Mouse (Mus musculus) cerebellum, postnatal 4 days (tissue): ENCODE measurements around the gene 4930415O20Rik.

ENCODE experiments used
- DNase-seq, 2 experiments: peaks; one replicate each; pipeline ENCODE4 v3.0.0; 2022; ENCODE audit warnings: low spot score in 2 of 2, mixed read lengths in 1 of 2

4930415O20Rik gene

GRCm38 (mm10) chr15:98570873-98571538 lies at the start of gene 4930415O20Rik, which contains the start of gene Ccnt1:
Gene 4930415O20Rik (plus strand): TSS chr15:98571004.
Gene Ccnt1 (minus strand): TSS chr15:98570923.
- DNase-seq = no peak

- DNase-seq = no peak
Measured at GRCm38 (mm10) chr15:98521245-98521644, 49.6 kb upstream of the 4930415O20Rik start.

DNA sequence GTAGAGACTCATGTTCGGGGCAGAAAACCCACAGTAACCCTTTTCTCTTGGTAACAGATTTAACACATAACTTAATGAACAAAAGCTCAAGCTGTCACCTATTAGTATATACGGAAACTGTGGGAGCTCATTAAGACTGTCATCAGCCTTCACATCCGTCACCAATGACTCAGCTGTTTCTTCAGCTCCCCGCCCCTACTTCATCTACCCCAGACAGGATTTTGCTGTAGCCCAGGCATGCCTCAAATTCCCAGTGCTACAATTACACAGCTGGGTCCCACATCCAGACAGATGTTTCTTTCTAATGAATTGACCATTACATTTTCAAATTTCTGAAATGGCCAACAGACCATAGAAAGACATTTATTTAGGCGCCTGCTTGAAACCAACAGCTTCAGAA lies 44.7 kb upstream of the 4930415O20Rik start:
- DNase-seq = no peak

GRCm38 (mm10) chr15:98527056-98527771 lies 43.6 kb upstream of the 4930415O20Rik start:
- no peak for DNase-seq

DNA sequence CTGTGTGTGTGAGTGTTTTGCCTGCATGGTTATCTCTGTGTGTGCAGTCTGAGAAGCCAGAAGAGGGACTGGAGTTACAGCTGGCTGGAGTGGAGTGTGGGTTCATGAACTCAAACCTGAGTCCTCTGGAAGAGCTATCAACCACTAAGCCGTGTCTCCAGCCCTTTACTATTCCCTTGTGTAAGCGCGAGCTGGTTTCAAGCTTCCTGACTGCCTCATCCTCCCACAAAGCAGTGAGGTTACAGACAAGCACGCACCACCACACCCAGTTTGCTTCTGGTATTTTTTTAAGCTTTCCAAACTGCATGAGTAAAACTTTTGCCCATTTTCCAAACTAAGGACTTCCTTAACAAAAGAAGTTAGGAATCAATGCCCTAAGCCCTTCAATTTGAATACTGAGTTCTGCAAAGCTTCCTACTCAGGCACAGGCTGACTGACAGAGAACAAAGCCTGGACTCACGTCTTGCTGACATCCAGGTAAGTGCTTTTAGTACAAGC lies 42.7 kb upstream of the 4930415O20Rik start:
- no peak for DNase-seq

DNA sequence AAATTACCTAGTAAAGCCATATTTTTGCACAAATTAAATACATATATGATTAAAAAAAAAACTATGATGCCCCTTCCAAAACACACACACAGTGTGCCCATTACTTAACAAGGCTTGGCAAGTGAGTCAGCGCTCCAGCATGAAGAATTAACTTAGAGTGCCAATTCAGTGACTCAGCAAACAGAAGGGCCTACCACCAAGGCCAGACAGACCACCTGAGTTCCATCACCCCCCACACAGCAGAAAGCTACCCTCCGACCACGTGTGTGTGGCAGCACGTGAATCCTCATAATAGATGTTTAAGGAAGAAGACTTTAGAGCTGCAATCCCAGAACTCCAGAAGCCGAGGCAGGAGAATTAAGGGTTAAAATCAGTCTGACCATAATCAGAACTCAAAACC lies 38.5 kb upstream of the 4930415O20Rik start:
- DNase-seq = no peak

GRCm38 (mm10) chr15:98533035-98533531 lies 37.7 kb upstream of the 4930415O20Rik start:
- DNase-seq = no peak

DNA sequence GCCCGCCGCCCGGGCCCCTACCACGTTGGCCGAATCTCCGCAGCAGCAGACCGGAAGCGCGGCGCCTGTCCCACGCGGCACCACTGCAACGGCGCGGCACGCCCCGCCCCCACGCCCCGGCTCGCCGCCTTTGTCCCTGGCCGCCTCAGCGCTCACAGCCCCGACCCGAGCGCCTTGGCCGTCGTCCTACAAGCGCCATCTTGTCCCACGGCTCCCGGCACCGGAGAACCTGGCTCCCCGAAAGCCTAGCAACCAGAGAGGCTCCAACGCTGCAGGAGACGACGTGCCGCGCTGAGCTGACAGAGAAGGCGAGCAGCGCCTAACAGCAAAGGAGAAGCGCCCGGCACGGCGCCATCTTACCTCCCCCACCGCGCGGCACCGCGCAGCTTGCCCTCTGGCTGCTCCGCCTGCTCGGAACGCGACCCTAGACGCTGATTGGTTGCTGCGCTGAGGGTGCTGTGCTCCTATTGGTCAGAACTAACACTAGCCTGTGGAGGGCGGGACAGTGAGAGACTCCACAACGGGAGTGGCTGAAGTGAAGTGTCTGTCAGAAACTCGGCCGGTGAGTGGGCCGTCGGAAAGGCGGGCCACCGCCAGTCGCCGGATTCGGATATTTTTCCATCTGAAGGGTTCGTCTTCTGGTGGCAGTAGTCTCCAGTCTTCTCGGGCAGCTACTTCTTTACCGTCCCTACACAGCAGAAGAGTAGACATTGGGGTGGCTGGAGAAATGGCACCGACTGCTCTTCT lies 36.8 kb upstream of the 4930415O20Rik start, which contains the start of gene Kansl2:
Gene Kansl2 (minus strand): TSS at position 384 of the 747 bp plus-strand sequence.
- peak; percentile 97 to 98 for DNase-seq

- no peak for DNase-seq
Measured at GRCm38 (mm10) chr15:98535921-98536320, 34.9 kb upstream of the 4930415O20Rik start.

- DNase-seq = no peak
Measured at GRCm38 (mm10) chr15:98536828-98537510, 33.8 kb upstream of the 4930415O20Rik start.

DNA sequence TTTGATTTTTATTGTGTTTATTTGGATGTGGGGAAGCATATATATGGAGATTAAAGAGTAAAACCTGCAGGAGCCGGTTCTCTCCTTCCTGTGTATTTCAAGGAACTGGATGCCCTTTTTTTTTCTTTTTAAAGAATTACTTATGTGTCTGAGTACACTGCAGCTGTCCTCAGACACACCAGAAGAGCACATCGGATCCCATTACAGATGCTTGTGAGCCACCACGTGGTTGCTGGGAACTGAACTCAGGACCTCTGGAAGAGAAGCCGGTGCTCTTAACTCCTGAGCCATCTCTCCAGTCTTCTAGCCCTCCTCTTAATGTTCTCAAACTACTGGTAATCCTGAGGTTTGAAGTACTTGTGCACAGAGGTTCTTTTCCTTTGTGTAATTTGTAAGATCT lies 32.9 kb upstream of the 4930415O20Rik start:
- DNase-seq = no peak

DNA sequence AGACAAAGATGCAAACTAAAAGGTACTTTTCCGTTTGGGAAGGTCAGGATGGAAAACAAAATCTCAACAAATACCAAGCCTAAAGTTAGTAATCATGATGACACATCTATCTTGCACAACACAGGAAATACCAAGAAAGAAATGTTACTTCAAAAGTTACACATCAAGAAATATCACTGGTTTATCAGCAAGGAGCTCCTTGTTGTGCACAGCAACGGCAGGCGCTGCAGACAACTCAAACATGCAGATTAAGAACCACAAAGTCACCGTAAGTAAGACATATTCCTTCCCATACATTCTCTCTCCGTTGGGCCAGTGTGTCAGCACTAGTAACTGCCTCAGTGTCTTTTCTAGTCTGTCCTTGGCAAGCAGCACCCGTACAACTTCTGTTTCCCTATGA lies 29.7 kb upstream of the 4930415O20Rik start:
- no peak for DNase-seq

DNA sequence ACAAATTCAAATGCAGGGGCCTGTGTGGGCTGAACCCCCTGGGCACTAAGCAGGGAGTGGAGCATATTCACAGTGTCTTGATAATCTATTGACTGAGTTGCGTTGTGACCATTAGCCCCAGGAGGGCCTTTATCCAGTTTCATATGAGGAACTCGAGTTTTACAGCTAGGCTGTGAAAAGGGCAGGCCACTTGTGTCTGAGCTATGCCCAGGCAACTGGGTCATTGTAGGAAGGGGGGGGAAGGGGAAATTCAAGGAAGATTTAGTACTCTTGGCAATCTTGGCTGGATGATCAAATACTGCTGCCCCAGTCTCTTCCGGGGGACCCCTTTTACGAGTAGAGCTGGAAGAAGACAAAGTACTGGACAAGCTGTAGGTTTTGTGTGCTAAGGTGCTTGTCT lies 27.5 kb upstream of the 4930415O20Rik start:
- no peak for DNase-seq

- DNase-seq = no peak
Measured at GRCm38 (mm10) chr15:98545151-98545550, 25.7 kb upstream of the 4930415O20Rik start.

- no peak for DNase-seq
Measured at GRCm38 (mm10) chr15:98546843-98547242, 24.0 kb upstream of the 4930415O20Rik start.

- no peak for DNase-seq
Measured at GRCm38 (mm10) chr15:98552758-98553157, 18.0 kb upstream of the 4930415O20Rik start.

GRCm38 (mm10) chr15:98555881-98556280 lies 14.9 kb upstream of the 4930415O20Rik start:
- no peak for DNase-seq

GRCm38 (mm10) chr15:98557186-98557585 lies 13.6 kb upstream of the 4930415O20Rik start:
- DNase-seq = no peak

- DNase-seq = no peak
Measured at GRCm38 (mm10) chr15:98566973-98567277, 3.9 kb upstream of the 4930415O20Rik start.

- peak; percentile 99 for DNase-seq
Measured at GRCm38 (mm10) chr15:98567278-98568134, 3.3 kb upstream of the 4930415O20Rik start.
